Mouse (Mus musculus) myocyte (in vitro differentiated cells): ENCODE results near the gene Fndc3b. TPM values are rescaled to one million over a fixed set of nuclear protein-coding genes. Genes with fewer than 3 reads are reported as not detected.

Experiments used
- H3K27me3 ChIP-seq: one replicate; pipeline ENCODE4 v1.6.1; 2011; ENCODE audit not compliant: control insufficient read depth, insufficient read depth, insufficient read length
- H3K36me3 ChIP-seq: one replicate; pipeline ENCODE4 v1.6.1; 2011; ENCODE audit not compliant: control insufficient read depth, insufficient read depth
- H3K4me2 ChIP-seq: one replicate; pipeline ENCODE4 v1.6.1; 2011; ENCODE audit warnings: low read depth, control low read depth
- H3K4me3 ChIP-seq: one replicate; pipeline ENCODE4 v1.5.1; 2011; ENCODE audit warnings: mild to moderate bottlenecking, control low read depth, moderate library complexity
- H3K79me2 ChIP-seq: one replicate; pipeline ENCODE4 v1.6.1; 2011; ENCODE audit not compliant: control insufficient read depth, insufficient read depth
- H3ac ChIP-seq: one replicate; pipeline ENCODE4 v1.6.1; 2011; ENCODE audit not compliant: control insufficient read depth, insufficient read length
- CEBPB ChIP-seq: IDR thresholded peaks from 2 replicates; pipeline ENCODE4 v1.6.1; 2011; ENCODE audit warnings: mild to moderate bottlenecking, moderate library complexity; ENCODE audit not compliant: poor library complexity, insufficient read depth, severe bottlenecking
- E2F4 ChIP-seq: IDR thresholded peaks from one replicate; pipeline ENCODE4 v1.6.1; 2011; ENCODE audit warnings: mild to moderate bottlenecking, control low read depth, moderate library complexity; ENCODE audit not compliant: insufficient read depth
- MAX ChIP-seq: IDR thresholded peaks from one replicate; pipeline ENCODE4 v1.6.1; 2011; ENCODE audit warnings: low read depth, mild to moderate bottlenecking, control low read depth
- MYOD1 ChIP-seq, 3 experiments: IDR thresholded peaks; one replicate each; pipeline ENCODE4 v1.6.1; 2011; ENCODE audit warnings: control low read depth in 2 of 3, low read depth in 2 of 3, mild to moderate bottlenecking in 2 of 3, moderate library complexity in 1 of 3; ENCODE audit not compliant: insufficient read length in 2 of 3, control insufficient read depth in 1 of 3
- MYOG ChIP-seq, 3 experiments: IDR thresholded peaks; one replicate each; pipeline ENCODE4 v1.6.1; 2011; ENCODE audit warnings: control low read depth in 2 of 3, low read depth in 2 of 3, mild to moderate bottlenecking in 2 of 3; ENCODE audit not compliant: insufficient read length in 2 of 3, control insufficient read depth in 1 of 3, insufficient read depth in 1 of 3
- POLR2A ChIP-seq: IDR thresholded peaks from one replicate; pipeline ENCODE4 v1.6.1; 2011; ENCODE audit warnings: low read depth, mild to moderate bottlenecking, control low read depth, moderate library complexity; ENCODE audit not compliant: insufficient read length
- POLR2AphosphoS2 ChIP-seq: IDR thresholded peaks from one replicate; pipeline ENCODE4 v1.6.1; 2011; ENCODE audit warnings: low read depth, control low read depth; ENCODE audit not compliant: insufficient read length
- REST ChIP-seq: IDR thresholded peaks from one replicate; pipeline ENCODE4 v1.6.1; 2011; ENCODE audit warnings: mild to moderate bottlenecking, control low read depth, moderate library complexity; ENCODE audit not compliant: insufficient read depth, insufficient read length
- SRF ChIP-seq: IDR thresholded peaks from one replicate; pipeline ENCODE4 v1.6.1; 2011; ENCODE audit warnings: low read depth; ENCODE audit not compliant: control insufficient read depth, insufficient read length
- TCF12 ChIP-seq: IDR thresholded peaks from one replicate; pipeline ENCODE4 v1.6.1; 2011; ENCODE audit warnings: mild to moderate bottlenecking, control low read depth; ENCODE audit not compliant: poor library complexity, insufficient read depth, severe bottlenecking
- TCF3 ChIP-seq: IDR thresholded peaks from one replicate; pipeline ENCODE4 v1.6.1; 2011; ENCODE audit warnings: low read depth, control low read depth; ENCODE audit not compliant: insufficient read length
- USF1 ChIP-seq: IDR thresholded peaks from one replicate; pipeline ENCODE4 v1.6.1; 2011; ENCODE audit warnings: low read depth, mild to moderate bottlenecking, control low read depth, moderate library complexity
- polyA plus RNA-seq: library from polyadenylated mRNA; unstranded; fragments of >200 nt; fragmentation: generic; extraction: Trizol; gene quantifications from one replicate; pipeline ENCODE4 v1.2.1, GENCODE M21; 2012; ENCODE audit warnings: missing spikeins

Fndc3b gene
- polyA plus RNA-seq, 1 experiment = 25.8 TPM

DNA sequence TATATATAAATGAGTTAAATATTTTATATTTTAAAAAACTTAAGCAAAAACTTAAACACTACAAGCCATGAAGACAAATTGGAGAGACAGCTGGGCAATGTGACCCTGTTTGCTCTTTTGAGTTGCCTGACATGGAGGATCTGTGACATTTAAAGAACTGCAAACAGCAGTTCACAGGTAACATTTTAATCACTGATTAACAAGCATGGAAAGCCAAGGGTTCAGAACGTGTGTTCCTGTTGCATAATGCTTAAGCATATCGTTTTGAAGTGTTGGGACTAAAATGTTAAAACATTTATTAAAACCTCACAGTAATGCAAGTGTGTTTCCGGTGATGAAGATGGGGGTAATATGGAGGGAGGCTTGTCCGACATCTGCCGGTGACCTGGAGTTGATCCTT is 99.1 kb downstream of the Fndc3b start:
- no peak overlapping the region for H3K4me3 ChIP-seq
- no peak overlapping the region for H3ac ChIP-seq
- peaks cover 24% of the 10 kb centered on the region for H3K36me3 ChIP-seq
- H3K27me3 ChIP-seq = no peaks in the 10 kb centered on the region
- TF ChIP-seq REST (no peak), SRF (no peak), E2F4 (no peak), TCF3 (no peak), TCF12 (no peak), POLR2A (no peak), MYOD1 (IDR thresholded peaks at IDR 0.05; ENCODE audit: control insufficient read depth in 1 of 3, insufficient read length in 2 of 3, low read depth in 2 of 3) (no peak), MYOG (IDR thresholded peaks at IDR 0.05; ENCODE audit: control insufficient read depth in 1 of 3, insufficient read depth in 1 of 3, insufficient read length in 2 of 3, low read depth in 2 of 3) (no peak), MAX (no peak), USF1 (no peak), POLR2AphosphoS2 (no peak), CEBPB (no peak)
- H3K79me2 ChIP-seq = peaks cover 45% of the 10 kb centered on the region
- H3K4me2 ChIP-seq = no peak overlapping the region

DNA sequence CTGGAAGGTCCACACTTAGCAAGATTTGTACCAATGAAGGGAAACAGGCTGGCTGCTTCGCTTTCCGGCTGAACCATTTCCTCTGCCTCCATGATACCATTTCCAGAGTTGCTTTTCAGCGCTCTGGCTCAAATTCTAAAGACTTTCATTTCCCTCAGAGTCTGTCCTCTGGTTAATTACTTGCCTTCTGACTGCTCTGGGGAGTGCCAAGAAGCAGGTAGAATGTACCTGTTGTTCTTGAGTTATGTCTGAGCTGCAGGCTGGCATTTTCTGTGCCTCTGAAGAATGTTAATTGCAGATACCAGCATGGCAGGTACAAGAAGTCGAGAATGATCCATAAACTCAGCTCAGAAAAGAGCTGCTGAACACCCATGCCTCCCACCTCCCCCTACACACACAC is 100.6 kb downstream of the Fndc3b start:
- Histone ChIP-seq H3K27me3 (no peaks in the 10 kb centered on the region), H3K79me2 (peaks cover 45% of the 10 kb centered on the region), H3K4me2 (no peak overlapping the region), H3K36me3 (peaks cover 21% of the 10 kb centered on the region), H3K4me3 (no peak overlapping the region), H3ac (no peak overlapping the region)
- TF ChIP-seq CEBPB (no peak), MYOD1 (IDR thresholded peaks at IDR 0.05; ENCODE audit: control insufficient read depth in 1 of 3, insufficient read length in 2 of 3, low read depth in 2 of 3) (no peak), MYOG (IDR thresholded peaks at IDR 0.05; ENCODE audit: control insufficient read depth in 1 of 3, insufficient read depth in 1 of 3, insufficient read length in 2 of 3, low read depth in 2 of 3) (no peak), USF1 (no peak), POLR2AphosphoS2 (no peak), MAX (no peak), TCF12 (no peak), E2F4 (no peak), TCF3 (no peak), SRF (no peak), REST (no peak), POLR2A (no peak)

DNA sequence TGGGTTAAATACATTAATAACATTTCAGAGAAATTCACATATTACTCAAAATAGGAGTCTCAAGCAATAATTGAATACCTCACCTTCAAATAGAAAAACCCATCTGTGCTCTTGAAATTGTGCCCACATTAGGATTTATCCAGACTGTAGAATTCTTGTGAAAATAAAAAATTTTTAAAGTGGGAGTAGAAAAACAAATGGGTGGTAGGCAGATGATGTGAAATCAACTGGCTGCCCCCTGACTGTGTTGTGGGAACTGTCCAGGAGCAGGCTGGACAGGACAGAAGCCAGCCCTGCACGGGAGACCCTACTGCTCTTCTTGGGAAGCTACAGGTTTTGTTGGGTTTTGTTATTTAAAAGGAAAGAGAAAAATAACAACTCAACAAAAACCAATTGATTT is 101.0 kb downstream of the Fndc3b start:
- Histone ChIP-seq H3K4me2 (no peak overlapping the region), H3K79me2 (peaks cover 47% of the 10 kb centered on the region), H3K27me3 (no peaks in the 10 kb centered on the region), H3K36me3 (peaks cover 21% of the 10 kb centered on the region), H3ac (no peak overlapping the region), H3K4me3 (no peak overlapping the region)
- TF ChIP-seq POLR2AphosphoS2 (no peak), CEBPB (no peak), USF1 (no peak), E2F4 (no peak), POLR2A (no peak), REST (no peak), SRF (no peak), MAX (no peak), MYOG (IDR thresholded peaks at IDR 0.05; ENCODE audit: control insufficient read depth in 1 of 3, insufficient read depth in 1 of 3, insufficient read length in 2 of 3, low read depth in 2 of 3) (no peak), TCF12 (no peak)

DNA sequence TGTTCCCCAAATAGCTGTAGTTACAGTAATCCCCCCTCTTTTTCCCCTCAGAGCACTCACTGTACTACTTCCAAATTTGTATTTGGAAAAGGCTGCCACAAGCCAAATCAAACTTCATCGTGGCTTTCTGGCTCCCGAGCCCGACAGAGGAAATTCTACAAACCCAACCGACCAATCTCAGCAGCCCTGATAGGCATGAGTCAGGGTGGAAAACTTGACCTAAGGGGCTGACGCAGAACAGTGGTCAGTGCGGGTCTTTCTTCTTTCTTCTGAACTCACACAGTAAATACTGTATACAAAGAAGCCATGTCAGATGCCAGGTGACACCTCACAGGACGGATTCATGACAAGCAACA is 103.3 kb downstream of the Fndc3b start:
- peak overlapping the region; percentile 80 for H3K4me2 ChIP-seq
- H3K4me3 ChIP-seq = no peak overlapping the region
- H3ac ChIP-seq = no peak overlapping the region
- TF ChIP-seq REST (no peak), TCF3 (no peak), MAX (no peak), MYOG (IDR thresholded peaks at IDR 0.05; ENCODE audit: control insufficient read depth in 1 of 3, insufficient read depth in 1 of 3, insufficient read length in 2 of 3, low read depth in 2 of 3) (no peak), POLR2AphosphoS2 (no peak), TCF12 (no peak), SRF (no peak), POLR2A (no peak), E2F4 (no peak), MYOD1 (IDR thresholded peaks at IDR 0.05; ENCODE audit: control insufficient read depth in 1 of 3, insufficient read length in 2 of 3, low read depth in 2 of 3) (no peak), CEBPB (no peak), USF1 (no peak)
- H3K36me3 ChIP-seq = peaks cover 9% of the 10 kb centered on the region
- H3K27me3 ChIP-seq = no peaks in the 10 kb centered on the region
- peaks cover 59% of the 10 kb centered on the region for H3K79me2 ChIP-seq

DNA sequence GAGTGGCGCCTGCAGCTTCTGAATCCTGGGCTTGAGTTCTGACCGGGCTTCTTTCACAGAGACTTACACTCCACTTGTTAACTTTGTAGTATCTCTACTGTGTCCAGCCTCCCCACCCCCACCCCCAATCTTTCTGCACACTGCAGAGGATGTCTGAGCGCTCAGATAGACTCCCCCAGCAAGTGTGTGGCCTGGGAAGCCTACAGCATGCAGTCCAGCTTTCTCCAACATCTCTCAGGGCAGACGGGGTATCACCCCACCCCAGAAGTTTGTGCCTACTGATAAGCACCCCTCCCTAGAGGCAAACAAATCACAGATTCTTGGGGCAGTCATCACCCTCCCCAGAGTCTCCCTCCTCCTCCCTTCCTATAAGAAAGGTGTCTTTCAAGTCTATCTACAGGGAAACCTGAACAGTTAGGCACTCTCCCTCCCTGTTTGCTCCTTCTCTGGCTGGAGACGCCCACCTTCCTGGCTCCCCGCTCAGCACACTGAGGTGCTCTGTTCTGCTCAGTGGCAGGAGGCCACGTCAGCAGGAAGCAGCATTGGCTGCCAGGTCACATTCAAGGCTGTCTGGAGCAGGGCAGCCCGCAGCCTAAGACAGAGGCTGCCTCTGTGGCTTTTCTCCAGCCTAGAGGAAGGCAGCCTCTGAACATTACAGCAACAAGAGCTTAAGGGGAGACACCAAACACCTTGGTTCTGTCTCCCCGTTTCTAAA is 103.9 kb downstream of the Fndc3b start:
- peaks cover 60% of the 10 kb centered on the region for H3K79me2 ChIP-seq
- H3ac ChIP-seq = no peak overlapping the region
- H3K27me3 ChIP-seq = no peaks in the 10 kb centered on the region
- H3K4me2 ChIP-seq = peak overlapping the region; percentile 80
- no peak overlapping the region for H3K4me3 ChIP-seq
- H3K36me3 ChIP-seq = peaks cover 4% of the 10 kb centered on the region
- TF ChIP-seq REST (no peak), POLR2AphosphoS2 (no peak), TCF12 (no peak), SRF (no peak), TCF3 (no peak), MAX (no peak)
